Mouse (Mus musculus): Measurements from ENCODE around the gene Ckm. TPM values are rescaled to one million over a fixed set of nuclear protein-coding genes. Genes with fewer than 3 reads are reported as not detected.
A peak's percentile ranks its signal among the peaks of the same experiment; 100 is the strongest.

Ckm gene
- polyA plus RNA-seq, 1 experiment from 2014 or later: not detected

GRCm38 (mm10) chr7:19378049-19378448, 26.5 kb upstream of the Ckm start:
- Histone ChIP-seq H3K4me1 (ENCODE audit: control insufficient read depth, insufficient read depth, low read length) (peaks cover 2% of the 10 kb centered on the region; the same call in 1 of the 2 replicates), H3K4me3 (ENCODE audit: low read depth, low read length) (no peak overlapping the region), H3K27me3 (replicated peaks; ENCODE audit: control insufficient read depth, insufficient read depth, low read length) (no peaks in the 10 kb centered on the region), H3K27ac (ENCODE audit: low read depth, low read length) (no peak overlapping the region), H3K36me3 (ENCODE audit: control insufficient read depth, insufficient read depth, low read length) (0 out of 2 replicates have a peak, but pooled peaks cover 6% of the 10 kb centered on the region), H3K9me3 (replicated peaks; ENCODE audit: control insufficient read depth, low read length) (no peaks in the 10 kb centered on the region), H3K9ac (ENCODE audit: low read length) (no peak overlapping the region), H3K4me2 (ENCODE audit: low read length) (no peak overlapping the region)
- ATAC-seq (no peak), DNase-seq (ENCODE audit: low spot score) (no peak)
- 75% methylated on average over 8 of the region's 8 CpGs for WGBS

DNA sequence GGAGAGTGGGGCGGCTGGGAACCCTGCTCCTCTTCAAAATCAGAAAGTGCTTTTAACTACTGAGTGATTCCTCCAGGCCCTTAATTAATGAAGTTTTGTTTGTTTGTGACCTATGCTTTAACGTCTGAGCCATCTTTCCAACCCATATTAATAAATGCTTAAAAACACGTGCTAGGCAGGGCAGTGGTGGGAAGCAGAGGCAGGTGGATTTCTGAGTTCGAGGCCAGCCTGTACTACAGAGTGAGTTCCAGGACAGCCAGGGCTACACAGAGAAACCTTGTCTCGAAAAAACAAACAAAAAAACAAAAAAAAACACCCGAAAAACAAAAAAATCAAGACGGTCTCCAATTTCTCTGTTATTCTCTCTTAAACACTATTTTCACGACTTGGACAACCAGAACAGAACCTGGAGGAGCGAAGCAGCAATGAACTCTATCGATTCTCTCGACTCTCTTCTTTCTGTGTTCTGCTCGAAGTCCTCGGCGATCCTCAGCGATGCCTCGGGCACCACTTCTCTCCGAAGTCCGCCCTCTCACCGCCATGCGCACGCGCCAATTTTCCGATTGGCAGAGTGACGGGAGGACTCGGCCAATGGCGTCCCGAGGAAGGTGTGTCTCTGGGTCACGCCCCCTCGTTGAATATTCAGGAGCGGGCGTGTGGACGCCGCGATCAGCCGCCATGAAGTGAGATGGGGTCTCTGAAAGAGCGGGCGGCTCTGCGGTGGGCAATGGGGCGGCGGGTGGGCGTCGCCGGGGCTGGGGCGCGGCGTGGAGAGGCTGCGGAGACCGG, 23.0 kb upstream of the Ckm start, which contains the start of gene Ercc2:
Gene Ercc2 (plus strand): TSS at position 634 of the 789 bp plus-strand sequence.
- Histone ChIP-seq H3K36me3 (ENCODE audit: control insufficient read depth, insufficient read depth, low read length) (peaks cover 29% of the 10 kb centered on the region), H3K27ac (ENCODE audit: low read depth, low read length) (peak within 1 kb of the TSS; percentile 30; the same call in 1 of the 2 replicates), H3K4me3 (ENCODE audit: low read depth, low read length) (peak within 1 kb of the TSS; percentile 89), H3K4me1 (ENCODE audit: control insufficient read depth, insufficient read depth, low read length) (peaks cover 6% of the 10 kb centered on the region), H3K9ac (ENCODE audit: low read length) (peak within 1 kb of the TSS; percentile 89), H3K9me3 (replicated peaks; ENCODE audit: control insufficient read depth, low read length) (no peaks in the 10 kb centered on the region), H3K27me3 (replicated peaks; ENCODE audit: control insufficient read depth, insufficient read depth, low read length) (no peaks in the 10 kb centered on the region), H3K4me2 (ENCODE audit: low read length) (peak within 1 kb of the TSS; percentile 87)
- DNase-seq (ENCODE audit: low spot score) (peak; percentile 100), ATAC-seq (peak; percentile 97)
- WGBS: 6% methylated on average over 46 of the region's 48 CpGs

DNA sequence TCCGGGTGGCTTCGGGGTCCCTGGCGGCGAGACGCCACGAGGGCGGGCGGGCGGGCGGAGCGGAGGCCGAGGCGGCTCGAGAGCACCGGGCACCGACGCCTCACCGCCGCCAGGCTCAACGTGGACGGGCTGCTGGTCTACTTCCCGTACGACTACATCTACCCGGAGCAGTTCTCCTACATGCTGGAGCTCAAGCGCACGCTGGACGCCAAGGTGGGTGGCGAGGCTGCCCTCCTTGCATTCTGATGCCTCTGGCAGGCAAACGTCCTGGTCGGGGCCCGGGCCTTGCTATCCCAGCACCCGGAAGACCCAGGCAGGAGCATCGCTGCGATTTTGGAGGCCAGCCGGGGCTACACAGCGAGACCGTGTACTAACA, 22.4 kb upstream of the Ckm start:
- Histone ChIP-seq H3K4me1 (ENCODE audit: control insufficient read depth, insufficient read depth, low read length) (peaks cover 6% of the 10 kb centered on the region), H3K9me3 (replicated peaks; ENCODE audit: control insufficient read depth, low read length) (no peaks in the 10 kb centered on the region), H3K4me2 (ENCODE audit: low read length) (peak overlapping the region; percentile 87), H3K27ac (ENCODE audit: low read depth, low read length) (peak overlapping the region; percentile 30; the same call in 1 of the 2 replicates), H3K4me3 (ENCODE audit: low read depth, low read length) (peak overlapping the region; percentile 89), H3K27me3 (replicated peaks; ENCODE audit: control insufficient read depth, insufficient read depth, low read length) (no peaks in the 10 kb centered on the region), H3K36me3 (ENCODE audit: control insufficient read depth, insufficient read depth, low read length) (peaks cover 35% of the 10 kb centered on the region), H3K9ac (ENCODE audit: low read length) (peak overlapping the region; percentile 89)
- WGBS: 0% methylated on average over 24 of the region's 37 CpGs
- DNase-seq (ENCODE audit: low spot score) (no peak), ATAC-seq (peak; percentile 59)

- Histone ChIP-seq H3K4me3 (ENCODE audit: low read depth, low read length) (no peak overlapping the region), H3K27ac (ENCODE audit: low read depth, low read length) (no peak overlapping the region), H3K27me3 (replicated peaks; ENCODE audit: control insufficient read depth, insufficient read depth, low read length) (no peaks in the 10 kb centered on the region), H3K36me3 (ENCODE audit: control insufficient read depth, insufficient read depth, low read length) (peaks cover 48% of the 10 kb centered on the region), H3K4me1 (ENCODE audit: control insufficient read depth, insufficient read depth, low read length) (peaks cover 6% of the 10 kb centered on the region), H3K4me2 (ENCODE audit: low read length) (peak overlapping the region; percentile 87; the same call in 1 of the 2 replicates), H3K9me3 (replicated peaks; ENCODE audit: control insufficient read depth, low read length) (no peaks in the 10 kb centered on the region), H3K9ac (ENCODE audit: low read length) (no peak overlapping the region)
- ATAC-seq: no peak
- DNase-seq (ENCODE audit: low spot score): no peak
- WGBS: 84% methylated on average over 9 of the region's 9 CpGs
Observed at GRCm38 (mm10) chr7:19383708-19384107, 20.9 kb upstream of the Ckm start.

DNA sequence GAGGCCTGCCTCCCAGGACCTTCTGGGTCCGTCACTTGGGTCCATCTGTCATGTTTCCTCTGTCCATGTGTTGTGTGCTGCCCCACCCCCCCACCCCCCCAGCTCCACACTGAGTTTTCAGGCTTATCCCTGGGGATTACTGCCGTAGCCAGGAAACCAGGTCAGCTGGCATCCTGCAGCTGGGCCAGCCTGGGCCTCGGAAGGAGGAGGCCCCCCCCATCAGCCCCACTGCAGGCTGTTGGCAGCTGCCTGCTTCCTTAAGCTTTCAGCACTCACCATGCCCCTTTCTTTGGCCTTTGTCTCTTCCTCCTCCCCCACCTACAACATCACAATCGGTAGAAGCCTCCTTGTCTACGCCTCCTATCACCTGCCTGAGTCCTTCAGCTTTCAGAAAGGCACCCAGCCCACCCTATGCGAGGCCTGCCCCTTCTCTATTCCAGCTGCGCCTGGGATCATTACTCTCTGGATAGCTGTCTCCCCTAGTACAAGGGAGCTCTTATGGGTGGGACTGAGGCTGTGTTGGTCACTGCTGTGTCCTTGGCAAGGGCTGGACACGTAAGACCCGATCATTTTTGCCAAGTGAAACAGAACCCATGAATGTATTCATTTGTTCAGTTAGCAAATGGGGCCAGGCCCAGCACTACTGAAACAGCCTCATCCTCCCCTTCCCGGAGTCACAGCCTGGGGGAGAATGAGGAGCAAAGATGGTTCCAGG, 15.7 kb upstream of the Ckm start:
- Histone ChIP-seq H3K27ac (ENCODE audit: low read depth, low read length) (no peak overlapping the region), H3K9ac (ENCODE audit: low read length) (no peak overlapping the region), H3K4me2 (ENCODE audit: low read length) (no peak overlapping the region), H3K4me3 (ENCODE audit: low read depth, low read length) (no peak overlapping the region), H3K27me3 (replicated peaks; ENCODE audit: control insufficient read depth, insufficient read depth, low read length) (no peaks in the 10 kb centered on the region), H3K36me3 (ENCODE audit: control insufficient read depth, insufficient read depth, low read length) (peaks cover 98% of the 10 kb centered on the region), H3K4me1 (ENCODE audit: control insufficient read depth, insufficient read depth, low read length) (no peaks in the 10 kb centered on the region), H3K9me3 (replicated peaks; ENCODE audit: control insufficient read depth, low read length) (no peaks in the 10 kb centered on the region)
- ATAC-seq (peak; percentile 27; the same call in 1 of the 2 replicates), DNase-seq (ENCODE audit: low spot score) (no peak)
- WGBS: 71% methylated on average over 10 of the region's 10 CpGs

GRCm38 (mm10) chr7:19394484-19394883, 10.1 kb upstream of the Ckm start:
- Histone ChIP-seq H3K36me3 (ENCODE audit: control insufficient read depth, insufficient read depth, low read length) (peaks cover 62% of the 10 kb centered on the region), H3K27me3 (replicated peaks; ENCODE audit: control insufficient read depth, insufficient read depth, low read length) (0 out of 2 replicates have a peak, but pooled peaks cover 3% of the 10 kb centered on the region), H3K27ac (ENCODE audit: low read depth, low read length) (no peak overlapping the region), H3K4me3 (ENCODE audit: low read depth, low read length) (no peak overlapping the region), H3K9ac (ENCODE audit: low read length) (no peak overlapping the region), H3K9me3 (replicated peaks; ENCODE audit: control insufficient read depth, low read length) (no peaks in the 10 kb centered on the region), H3K4me1 (ENCODE audit: control insufficient read depth, insufficient read depth, low read length) (peaks cover 4% of the 10 kb centered on the region; the same call in 1 of the 2 replicates), H3K4me2 (ENCODE audit: low read length) (no peak overlapping the region)
- ATAC-seq: no peak
- WGBS: 90% methylated on average over 8 of the region's 8 CpGs
- no peak for DNase-seq (ENCODE audit: low spot score)

GRCm38 (mm10) chr7:19399496-19400280, 4.9 kb upstream of the Ckm start:
- 0 out of 2 replicates have a peak overlapping the region, but pooled peaks have one; percentile 13 for H3K9ac ChIP-seq (ENCODE audit: low read length)
- H3K36me3 ChIP-seq (ENCODE audit: control insufficient read depth, insufficient read depth, low read length): peaks cover 11% of the 10 kb centered on the region
- peaks cover 8% of the 10 kb centered on the region for H3K4me1 ChIP-seq (ENCODE audit: control insufficient read depth, insufficient read depth, low read length)
- peaks cover 35% of the 10 kb centered on the region for H3K27me3 ChIP-seq (replicated peaks; ENCODE audit: control insufficient read depth, insufficient read depth, low read length)
- ATAC-seq: peak; percentile 41; the same call in 1 of the 2 replicates
- H3K4me2 ChIP-seq (ENCODE audit: low read length): peak overlapping the region; percentile 50
- peak; percentile 30 for DNase-seq (ENCODE audit: low spot score)
- 0 out of 2 replicates have a peak, but pooled peaks cover 4% of the 10 kb centered on the region for H3K9me3 ChIP-seq (replicated peaks; ENCODE audit: control insufficient read depth, low read length)
- peak overlapping the region; percentile 19 for H3K4me3 ChIP-seq (ENCODE audit: low read depth, low read length)
- 2% methylated on average over 27 of the region's 27 CpGs for WGBS
- no peak overlapping the region for H3K27ac ChIP-seq (ENCODE audit: low read depth, low read length)

- H3K4me1 ChIP-seq (ENCODE audit: control insufficient read depth, insufficient read depth, low read length): peaks cover 8% of the 10 kb centered on the region
- 92% methylated on average over 4 of the region's 4 CpGs for WGBS
- no peak overlapping the region for H3K9ac ChIP-seq (ENCODE audit: low read length)
- H3K9me3 ChIP-seq (replicated peaks; ENCODE audit: control insufficient read depth, low read length): 0 out of 2 replicates have a peak, but pooled peaks cover 4% of the 10 kb centered on the region
- ATAC-seq: no peak
- no peak overlapping the region for H3K4me2 ChIP-seq (ENCODE audit: low read length)
- peaks cover 41% of the 10 kb centered on the region for H3K27me3 ChIP-seq (replicated peaks; ENCODE audit: control insufficient read depth, insufficient read depth, low read length)
- no peak overlapping the region for H3K27ac ChIP-seq (ENCODE audit: low read depth, low read length)
- H3K4me3 ChIP-seq (ENCODE audit: low read depth, low read length): no peak overlapping the region
- H3K36me3 ChIP-seq (ENCODE audit: control insufficient read depth, insufficient read depth, low read length): no peaks in the 10 kb centered on the region
- DNase-seq (ENCODE audit: low spot score): no peak
Observed at GRCm38 (mm10) chr7:19400946-19401345, 3.6 kb upstream of the Ckm start.
